Mouse (Mus musculus) T-helper 2 cell (primary cell): ENCODE measurements at regions not wholly inside any gene's neighbourhood (a gene's known extent, or its start where the extent isn't known, plus 50 kb on each side); places are given as distances from the start of the nearest gene placed in this dataset.

Experiments used
- in situ Hi-C: fragments of 300-600 bp; cut with MboI, MseI; formaldehyde crosslinking; loops from one replicate; pipeline ENCODE4 v1.15.1; 2025; ENCODE audit warnings: high pct_unique_total_duplicates

- in situ Hi-C loops = no loop called here
Observed at GRCm38 (mm10) chr12:25241675-25242074, 144.7 kb upstream of the Id2 start.

DNA sequence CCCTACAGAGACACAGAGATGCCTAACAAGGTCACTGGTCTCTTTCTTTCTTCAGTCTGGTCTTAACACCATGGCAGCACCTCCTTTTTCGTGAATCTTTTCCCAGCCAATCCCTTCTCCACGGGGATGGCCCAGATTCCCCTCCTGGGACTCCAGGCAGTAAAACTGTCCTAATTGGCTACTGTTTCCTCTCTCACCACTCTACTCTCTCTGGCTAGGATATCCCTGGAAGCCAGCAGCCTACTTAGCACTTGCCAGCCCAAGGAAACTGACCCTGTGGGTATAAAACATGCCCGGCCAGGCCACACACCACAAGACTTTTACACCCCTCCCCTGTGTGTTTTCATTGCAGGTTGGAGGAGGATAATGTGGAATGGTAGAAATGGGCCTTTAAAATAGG lies 143.9 kb upstream of the Id2 start:
- in situ Hi-C loops = no loop called here

- in situ Hi-C loops = no loop called here
Observed at GRCm38 (mm10) chr12:25240142-25240541, 143.2 kb upstream of the Id2 start.

GRCm38 (mm10) chr12:25235071-25235470 lies 138.1 kb upstream of the Id2 start:
- in situ Hi-C loops = no loop called here

- in situ Hi-C loops = no loop called here
Observed at GRCm38 (mm10) chr12:25234636-25235035, 137.7 kb upstream of the Id2 start.

- in situ Hi-C loops = no loop called here
Observed at GRCm38 (mm10) chr12:25233027-25233535, 136.1 kb upstream of the Id2 start.

DNA sequence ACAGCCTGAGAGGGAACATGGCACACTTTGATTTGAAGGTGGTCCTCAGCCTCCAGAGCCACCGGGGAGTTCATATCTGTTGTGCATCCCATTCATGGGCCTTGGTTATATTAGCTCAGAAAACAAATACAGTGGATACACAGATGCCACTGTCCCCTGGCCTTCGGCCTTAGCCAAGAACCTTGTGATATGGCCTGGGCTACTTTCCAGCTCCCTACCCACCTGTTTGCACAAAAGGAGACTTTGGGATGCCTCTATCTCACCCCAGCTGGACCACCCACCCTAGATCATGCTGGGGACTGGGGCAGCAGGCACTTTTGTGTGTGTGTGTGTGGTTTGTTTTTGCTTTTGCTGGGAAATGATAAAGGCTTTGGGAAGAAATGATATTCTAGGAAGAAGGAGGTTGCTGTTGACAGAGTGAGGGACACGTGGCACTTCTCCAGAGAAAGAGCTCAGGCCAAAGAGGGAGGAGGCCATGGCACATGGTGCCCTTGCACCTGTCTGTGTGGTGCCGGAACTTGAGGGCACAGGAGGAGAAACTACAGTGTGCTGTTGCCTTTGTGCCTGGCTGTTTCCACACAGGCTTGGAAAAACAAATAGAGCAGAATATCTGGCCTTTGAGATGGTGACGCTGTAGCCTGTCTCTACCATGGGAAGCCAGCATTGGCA lies 135.6 kb upstream of the Id2 start:
- in situ Hi-C loops = no loop called here

DNA sequence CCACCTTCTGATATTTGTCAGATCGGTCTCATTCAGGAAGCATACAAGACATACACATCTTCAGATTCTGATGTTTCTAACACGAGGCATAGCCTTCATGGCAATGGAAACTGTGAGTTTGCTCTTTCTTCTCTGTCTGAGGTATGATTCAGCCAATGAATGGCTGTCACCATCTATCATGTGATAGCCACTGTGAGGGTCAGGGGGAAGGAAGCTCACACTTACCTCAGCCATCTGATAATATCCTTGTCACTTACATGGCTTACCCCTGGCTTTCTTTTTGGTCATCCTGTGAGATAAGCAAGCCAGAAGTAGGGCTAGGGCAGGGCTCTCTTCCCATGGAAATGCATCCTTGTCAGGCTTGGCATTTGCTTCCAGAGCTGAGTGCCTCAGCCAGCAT lies 131.8 kb upstream of the Id2 start:
- in situ Hi-C loops = no loop called here

DNA sequence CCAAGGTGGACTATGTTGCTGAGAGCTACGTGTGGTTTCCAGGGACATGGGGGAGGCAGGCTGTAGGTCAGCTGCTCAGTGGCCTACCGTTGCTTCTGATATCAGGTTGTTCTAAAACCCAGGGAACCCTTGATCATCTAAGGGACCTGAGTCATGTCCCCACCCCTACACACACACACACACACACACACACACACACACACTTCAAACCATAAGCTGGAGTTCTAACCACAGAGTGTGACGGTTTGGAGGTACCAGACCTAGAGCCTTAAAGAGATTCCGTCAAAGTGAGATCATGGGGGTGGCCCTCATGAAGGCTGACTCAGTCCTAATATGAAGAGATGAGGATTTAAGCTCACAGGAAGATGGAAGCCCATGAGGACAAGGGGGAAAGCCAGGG lies 130.8 kb upstream of the Id2 start:
- in situ Hi-C loops = no loop called here

DNA sequence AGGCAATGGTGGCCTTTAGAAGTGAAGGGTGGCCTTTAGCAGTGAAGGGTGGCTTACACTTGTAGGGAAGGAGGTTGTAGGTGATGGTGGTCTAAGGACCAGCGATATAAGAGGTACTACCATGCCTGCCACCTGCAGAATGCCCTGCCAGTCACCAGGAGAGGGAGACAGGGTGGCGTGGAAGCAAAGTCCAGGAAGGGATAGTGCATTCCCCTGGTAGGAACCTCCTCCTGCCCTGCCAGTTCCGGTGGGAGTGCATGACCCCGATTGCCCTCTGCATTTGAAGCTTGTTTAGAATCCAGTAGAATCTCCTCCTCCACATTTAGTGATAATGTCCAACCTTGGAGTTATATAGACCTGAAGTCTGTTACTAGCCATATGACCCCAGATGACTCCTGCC lies 127.7 kb upstream of the Id2 start:
- in situ Hi-C loops = no loop called here

DNA sequence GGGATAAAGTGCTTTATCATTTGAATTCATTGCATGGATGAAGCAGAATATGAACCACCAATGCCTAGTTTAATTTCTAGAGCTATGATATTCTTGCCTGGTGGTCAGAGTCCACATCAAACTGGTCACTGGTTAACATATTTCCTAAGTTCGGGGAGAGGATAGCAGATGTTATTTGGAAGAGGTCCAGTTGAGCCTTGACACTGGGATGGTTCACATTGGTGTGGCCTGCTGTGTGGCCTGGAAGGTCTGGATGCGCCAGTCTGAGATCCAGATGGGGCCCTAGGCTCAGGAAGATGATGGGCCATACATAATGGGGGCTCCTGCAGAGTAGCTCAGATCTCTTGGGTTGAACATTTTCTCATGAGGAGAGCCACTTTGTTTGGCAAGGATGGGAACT lies 127.3 kb upstream of the Id2 start:
- in situ Hi-C loops = no loop called here

DNA sequence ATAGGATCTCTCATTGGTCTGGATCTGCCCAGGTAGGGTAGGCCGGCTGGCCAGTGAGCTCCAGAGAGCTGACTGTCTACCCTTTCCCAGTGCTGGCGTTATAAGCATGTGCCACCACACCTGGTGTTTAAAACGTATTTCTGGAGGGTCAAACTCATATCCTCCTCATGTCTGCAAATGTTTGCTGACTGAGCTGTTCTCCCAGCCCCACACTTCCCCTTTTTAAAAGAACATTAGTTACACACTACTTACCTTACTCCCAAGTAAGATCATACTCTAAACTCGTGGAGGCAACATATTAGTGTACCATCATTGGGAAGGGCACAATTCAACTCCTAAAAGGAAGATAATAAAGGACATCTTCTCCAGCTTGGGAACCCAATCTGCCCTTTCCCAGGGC lies 126.6 kb upstream of the Id2 start:
- in situ Hi-C loops = no loop called here

GRCm38 (mm10) chr12:25220780-25221106 lies 123.8 kb upstream of the Id2 start:
- in situ Hi-C loops = no loop called here

DNA sequence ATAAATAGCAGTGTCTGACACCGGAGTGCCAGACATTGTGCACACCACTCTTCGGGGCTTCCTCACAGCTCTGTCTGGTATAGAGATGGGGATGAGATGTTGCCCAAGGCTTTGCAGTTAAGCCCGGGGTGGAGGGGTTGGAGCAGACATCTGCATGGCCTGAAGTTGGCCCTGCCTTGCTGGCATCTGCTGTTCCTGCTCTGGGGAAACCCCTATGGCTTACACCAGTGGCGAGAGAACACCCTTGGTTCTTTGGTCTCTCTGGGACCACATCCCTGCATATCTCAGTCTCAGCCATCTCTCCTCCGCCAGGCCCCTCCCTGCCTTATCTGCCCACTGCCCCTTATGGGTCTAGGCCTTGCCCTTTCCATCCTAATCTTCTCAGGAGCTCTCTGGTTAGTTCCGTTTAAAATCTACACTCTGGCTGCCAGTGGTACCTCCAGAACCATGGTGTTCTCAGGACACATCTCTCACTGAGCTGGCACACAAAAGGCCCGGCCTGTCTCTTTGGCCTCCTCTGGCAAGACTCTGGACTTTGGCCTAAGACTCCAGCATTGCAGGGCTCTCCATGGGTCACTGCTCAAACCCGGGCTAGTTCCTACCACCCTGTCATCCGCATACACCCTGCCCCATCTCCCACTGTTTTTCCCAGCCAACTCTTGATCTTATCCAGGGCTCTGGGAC lies 123.3 kb upstream of the Id2 start:
- in situ Hi-C loops = no loop called here

DNA sequence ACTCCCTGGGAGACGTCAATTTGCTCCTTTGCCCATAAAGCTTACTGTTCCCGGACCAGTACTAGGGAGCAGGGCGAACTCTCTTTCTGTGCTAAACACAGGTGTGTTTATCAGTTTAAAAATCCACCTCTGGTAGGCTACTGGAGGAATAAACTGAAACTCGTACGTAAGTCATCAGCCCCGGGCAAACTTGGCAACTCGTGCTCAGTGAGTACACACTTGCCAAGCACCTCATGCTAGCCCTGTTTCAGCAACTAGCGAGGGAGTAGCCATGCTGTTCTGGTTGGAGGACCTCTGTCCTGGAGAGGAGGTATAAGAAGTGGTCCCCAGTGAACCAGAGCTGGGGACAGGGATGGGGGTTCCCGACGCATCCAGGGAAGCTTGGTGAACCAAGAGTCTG lies 122.6 kb upstream of the Id2 start:
- in situ Hi-C loops = no loop called here

DNA sequence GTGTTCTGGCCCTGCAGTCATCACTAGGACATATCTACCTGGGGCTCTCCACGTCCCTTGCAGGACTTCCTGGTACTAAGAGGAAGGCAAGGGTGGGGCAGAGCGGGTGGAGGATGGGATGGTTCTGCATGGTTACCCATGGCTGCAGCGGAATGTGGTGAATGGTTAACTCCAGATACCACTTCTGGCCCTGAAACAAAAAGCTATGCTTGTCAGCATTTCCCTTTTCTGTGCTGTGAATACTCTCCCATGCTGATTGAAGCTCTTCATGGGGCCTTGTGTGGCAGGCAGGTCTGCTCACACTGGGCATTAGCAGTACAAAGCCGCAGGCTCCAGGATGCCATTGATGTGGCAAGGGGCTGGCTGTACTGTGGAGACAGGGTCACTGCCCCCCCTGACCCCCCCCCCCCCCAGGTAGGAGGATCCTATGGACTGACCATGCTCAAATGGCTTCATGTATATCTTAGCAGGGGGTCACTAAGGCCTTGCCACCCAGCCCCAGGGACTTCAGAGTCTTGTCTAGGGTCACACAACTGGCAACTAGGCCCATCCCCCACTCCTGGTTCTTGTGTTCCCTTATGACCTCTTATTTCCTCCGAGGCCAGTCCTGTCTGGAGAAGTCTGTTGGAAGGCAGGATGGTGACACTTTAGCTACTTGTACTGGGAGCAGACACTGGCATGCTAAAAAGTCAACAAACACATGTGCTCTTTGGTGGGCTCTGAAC lies 120.0 kb upstream of the Id2 start:
- in situ Hi-C loops = no loop called here

GRCm38 (mm10) chr12:25215266-25215665 lies 118.3 kb upstream of the Id2 start:
- in situ Hi-C loops = no loop called here

GRCm38 (mm10) chr12:25213782-25214478 lies 117.0 kb upstream of the Id2 start:
- in situ Hi-C loops = no loop called here

DNA sequence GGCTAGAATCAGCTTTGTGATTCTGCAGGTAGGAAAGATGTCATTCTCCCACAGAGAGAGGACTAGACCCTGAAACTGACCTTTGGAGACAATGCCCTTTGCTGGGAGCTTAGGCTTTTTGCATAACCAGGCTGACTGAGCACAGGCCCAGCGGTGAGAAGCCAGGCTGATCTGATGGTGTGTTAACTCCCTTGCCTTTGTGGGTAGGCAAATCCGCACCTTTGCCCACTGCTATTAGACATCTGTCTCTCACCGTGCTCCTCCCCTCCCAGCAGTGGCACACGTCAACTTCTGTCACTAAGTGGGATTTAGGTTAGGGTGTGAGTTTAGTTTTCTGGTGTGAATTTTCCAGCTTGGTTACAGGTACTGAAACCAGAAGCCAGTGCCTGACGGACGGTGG lies 114.4 kb upstream of the Id2 start:
- in situ Hi-C loops = no loop called here

DNA sequence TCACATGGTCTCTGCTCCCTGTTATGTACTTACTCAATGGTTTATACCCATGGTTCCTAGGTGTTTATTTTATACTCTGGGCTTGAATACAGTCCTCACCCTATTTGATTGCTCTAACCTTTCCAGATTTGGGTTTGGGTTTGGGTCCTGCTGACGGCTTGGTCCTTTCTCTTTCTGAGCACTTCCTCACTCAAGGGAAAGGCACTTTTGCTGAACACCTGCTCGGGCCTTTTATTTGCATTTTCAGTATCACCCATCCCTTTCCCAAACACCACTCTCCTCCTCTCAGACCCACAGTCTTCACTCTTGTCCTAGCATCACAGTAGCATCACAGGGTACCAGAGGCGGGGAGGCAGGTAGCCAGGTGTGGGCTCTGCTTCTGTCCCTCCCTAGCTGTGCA lies 113.7 kb upstream of the Id2 start:
- in situ Hi-C loops = no loop called here

DNA sequence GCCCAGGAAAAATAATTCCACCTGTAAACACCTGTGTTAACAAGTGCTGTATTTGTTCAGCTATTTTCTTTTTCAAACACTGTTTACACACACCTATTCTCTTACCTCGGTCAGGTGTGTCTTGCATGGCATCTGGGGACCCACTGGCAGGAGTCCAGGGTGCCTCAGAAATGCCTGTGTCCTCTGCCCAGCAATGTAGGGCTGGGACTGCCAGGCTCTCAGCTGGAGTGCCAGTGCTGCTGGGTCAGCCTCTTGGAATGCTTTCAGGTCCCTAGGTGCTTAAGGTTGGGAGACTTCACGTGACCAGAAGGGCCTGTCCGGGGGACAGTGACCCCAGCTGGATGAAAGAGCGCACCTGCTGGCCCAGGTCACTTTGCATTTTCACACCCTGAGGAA lies 112.4 kb upstream of the Id2 start:
- in situ Hi-C loops = no loop called here

DNA sequence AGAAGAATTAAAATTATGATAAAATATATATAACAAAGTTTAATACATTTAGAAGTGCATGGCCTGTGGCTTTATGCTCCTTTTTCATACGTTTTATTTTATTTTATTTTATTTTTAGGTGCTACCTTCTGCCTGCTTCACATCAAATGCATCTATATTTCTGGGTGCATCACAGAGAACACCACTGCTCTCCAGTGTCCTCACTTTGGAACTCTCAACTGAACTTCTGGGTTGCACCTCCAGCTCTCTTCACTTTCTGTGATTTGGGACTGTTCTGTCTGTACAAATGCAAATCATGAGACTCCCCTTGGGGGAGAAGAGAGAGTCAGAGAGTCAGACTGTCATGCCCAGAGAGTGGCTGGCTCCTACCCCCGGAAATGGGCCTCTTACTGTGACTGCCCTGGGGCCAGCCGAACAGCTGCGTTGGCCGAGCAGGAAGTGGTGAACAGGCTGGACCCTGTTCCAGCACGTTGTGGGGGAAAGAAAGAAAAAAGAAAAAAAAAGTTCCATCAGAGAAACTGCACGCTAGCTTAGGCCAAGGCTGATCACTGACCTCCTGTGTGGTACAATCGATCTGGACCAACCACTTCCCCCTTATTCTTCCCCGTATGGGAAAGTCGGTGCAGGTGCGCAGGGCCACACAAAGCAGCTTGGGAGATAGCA lies 111.9 kb upstream of the Id2 start:
- in situ Hi-C loops = no loop called here
